Mouse (Mus musculus) C2C12 (cell line): ENCODE results near the gene Senp3.

Experiments
- CEBPB ChIP-seq: IDR thresholded peaks from one replicate; pipeline ENCODE4 v1.6.1; 2011; ENCODE audit warnings: low read depth, mild to moderate bottlenecking, control low read depth, moderate library complexity
- CTCF ChIP-seq: IDR thresholded peaks from one replicate; pipeline ENCODE4 v1.5.1; 2011; ENCODE audit not compliant: control insufficient read depth, insufficient read depth, insufficient read length
- FOSL1 ChIP-seq: IDR thresholded peaks from one replicate; pipeline ENCODE4 v1.8.0; 2011; ENCODE audit warnings: mild to moderate bottlenecking, low read length; ENCODE audit not compliant: poor library complexity, insufficient read depth, severe bottlenecking
- MYOD1 ChIP-seq: IDR thresholded peaks from one replicate; pipeline ENCODE4 v1.6.1; 2011; ENCODE audit warnings: low read depth; ENCODE audit not compliant: control insufficient read depth, insufficient read length
- USF1 ChIP-seq: IDR thresholded peaks from one replicate; pipeline ENCODE4 v1.6.1; 2011; ENCODE audit warnings: low read depth, mild to moderate bottlenecking, control low read depth, moderate library complexity

- TF ChIP-seq USF1 = no peak
- TF ChIP-seq CTCF = no peak
- no peak for TF ChIP-seq MYOD1
- TF ChIP-seq CEBPB = no peak
- no peak for TF ChIP-seq FOSL1
Measured at GRCm38 (mm10) chr11:69662967-69663671, 18.8 kb downstream of the Senp3 start.
